Mouse (Mus musculus) intestine, embryonic 15.5 days (tissue): ENCODE measurements at regions not wholly inside any gene's neighbourhood (a gene's known extent, or its start where the extent isn't known, plus 50 kb on each side); places are given as distances from the start of the nearest gene placed in this dataset.

Source experiments
- ATAC-seq: fragments of 200-750 bp; cut with Nextera tagmentation; 2 replicates; pipeline ENCODE4 v1.8.0; 2017; ENCODE audit warnings: moderate TSS enrichment, moderate library complexity
- H3K27ac ChIP-seq: fragments of 300-500 bp; sonication (generic); 2 replicates; pipeline ENCODE4 v1.5.1; 2015; ENCODE audit warnings: mild to moderate bottlenecking, inconsistent platforms
- H3K27me3 ChIP-seq: fragments of 300-500 bp; sonication (generic); replicated peaks from 2 replicates; pipeline ENCODE4 v1.6.1; 2015; ENCODE audit warnings: inconsistent platforms
- H3K36me3 ChIP-seq: fragments of 300-500 bp; sonication (generic); 2 replicates; pipeline ENCODE4 v1.6.1; 2015; ENCODE audit warnings: inconsistent platforms
- H3K4me1 ChIP-seq: fragments of 300-500 bp; sonication (generic); replicated peaks from 2 replicates; pipeline ENCODE4 v1.6.1; 2015; ENCODE audit warnings: inconsistent platforms
- H3K4me2 ChIP-seq: fragments of 300-500 bp; sonication (generic); replicated peaks from 2 replicates; pipeline ENCODE4 v1.6.1; 2015; ENCODE audit warnings: mild to moderate bottlenecking, inconsistent platforms
- H3K4me3 ChIP-seq: fragments of 300-500 bp; sonication (generic); replicated peaks from 2 replicates; pipeline ENCODE4 v1.5.1; 2015; ENCODE audit warnings: inconsistent platforms
- H3K9ac ChIP-seq: fragments of 300-500 bp; sonication (generic); 2 replicates; pipeline ENCODE4 v1.6.1; 2015; ENCODE audit warnings: inconsistent platforms
- H3K9me3 ChIP-seq: fragments of 300-500 bp; sonication (generic); 2 replicates; pipeline ENCODE4 v1.6.1; 2016; ENCODE audit warnings: inconsistent platforms
- WGBS: fragments of 180-500 bp; shearing (Covaris S2); methylation state at CpG from one replicate; pipeline ENCODE4 v1.1.7; 2015; 5-methylcytosine and 5-hydroxymethylcytosine counted together

- no peak overlapping the region for H3K9ac ChIP-seq
- H3K4me2 ChIP-seq, result no peak overlapping the region
- H3K4me1 ChIP-seq, result no peaks in the 10 kb centered on the region
- no peaks in the 10 kb centered on the region for H3K27me3 ChIP-seq
- H3K36me3 ChIP-seq, result no peaks in the 10 kb centered on the region
- H3K4me3 ChIP-seq, result no peak overlapping the region
- ATAC-seq, result no peak
- H3K27ac ChIP-seq, result no peak overlapping the region
- 57% methylated on average over 3 of the region's 3 CpGs for WGBS
- H3K9me3 ChIP-seq, result no peaks in the 10 kb centered on the region
Measured at GRCm38 (mm10) chr12:99067962-99068361, 147.6 kb downstream of the Ttc8 start.

DNA sequence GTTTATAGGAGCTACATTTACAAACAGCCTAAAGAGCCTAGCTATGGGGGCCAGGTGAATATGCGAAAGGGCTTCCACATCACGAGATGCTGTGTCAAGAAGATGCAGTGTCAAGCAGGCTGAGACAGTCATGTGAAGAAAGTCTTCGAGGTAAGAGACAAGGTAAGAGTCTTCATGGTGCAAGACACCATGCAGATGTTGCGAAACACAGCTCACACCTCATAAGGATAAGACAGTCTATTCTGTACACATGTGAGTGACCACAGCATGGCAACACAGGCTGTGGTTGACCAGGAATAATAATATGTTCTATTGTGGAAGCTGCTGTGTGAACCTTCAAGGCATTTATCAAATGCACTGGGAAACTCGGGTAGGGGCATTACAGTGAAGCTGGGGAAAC, 153.4 kb downstream of the Ttc8 start:
- WGBS, result 82% methylated on average over 5 of the region's 5 CpGs
- H3K36me3 ChIP-seq, result no peaks in the 10 kb centered on the region

GRCm38 (mm10) chr12:99077366-99077765, 157.0 kb downstream of the Ttc8 start:
- H3K4me1 ChIP-seq, result no peaks in the 10 kb centered on the region
- H3K9ac ChIP-seq, result no peak overlapping the region
- no peak overlapping the region for H3K4me2 ChIP-seq
- H3K9me3 ChIP-seq, result no peaks in the 10 kb centered on the region
- ATAC-seq, result no peak
- H3K27me3 ChIP-seq, result no peaks in the 10 kb centered on the region
- H3K27ac ChIP-seq, result no peak overlapping the region
- 58% methylated on average over 3 of the region's 3 CpGs for WGBS
- H3K4me3 ChIP-seq, result no peak overlapping the region
- H3K36me3 ChIP-seq, result no peaks in the 10 kb centered on the region

More for the DNA sequence above, 153.4 kb downstream of the Ttc8 start:
- Histone ChIP-seq H3K27me3 (no peaks in the 10 kb centered on the region), H3K4me2 (no peak overlapping the region), H3K9ac (no peak overlapping the region), H3K9me3 (no peaks in the 10 kb centered on the region), H3K4me1 (no peaks in the 10 kb centered on the region), H3K4me3 (no peak overlapping the region), H3K27ac (no peak overlapping the region)
- no peak for ATAC-seq

DNA sequence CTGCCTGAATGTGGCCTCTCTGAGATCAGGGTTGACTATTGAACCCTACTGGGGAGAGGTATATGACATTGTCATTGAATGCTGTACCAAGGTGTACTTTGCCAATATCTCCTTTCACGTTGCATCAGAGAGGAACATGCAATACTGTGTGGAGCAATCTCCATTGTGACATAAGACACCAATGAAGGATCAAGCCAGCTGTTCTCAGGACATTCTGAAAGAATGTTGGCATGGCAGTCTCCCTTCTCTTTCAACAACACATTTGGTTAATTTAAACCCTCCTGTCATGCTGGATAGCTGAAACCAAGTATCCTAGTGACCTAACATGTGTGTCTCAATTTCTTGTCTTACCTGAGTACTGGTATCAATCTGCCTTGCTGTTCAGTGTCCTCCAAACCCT, 159.5 kb downstream of the Ttc8 start:
- Histone ChIP-seq H3K4me3 (no peak overlapping the region), H3K9ac (no peak overlapping the region), H3K27ac (no peak overlapping the region), H3K27me3 (0 out of 2 replicates have a peak, but pooled peaks cover 5% of the 10 kb centered on the region), H3K36me3 (no peaks in the 10 kb centered on the region), H3K9me3 (no peaks in the 10 kb centered on the region), H3K4me1 (no peaks in the 10 kb centered on the region), H3K4me2 (no peak overlapping the region)
- no peak for ATAC-seq
- 83% methylated on average over 1 of the region's 1 CpGs for WGBS

GRCm38 (mm10) chr12:99083616-99084015, 163.2 kb downstream of the Ttc8 start:
- Histone ChIP-seq H3K36me3 (no peaks in the 10 kb centered on the region), H3K4me1 (no peaks in the 10 kb centered on the region), H3K9ac (no peak overlapping the region), H3K27ac (no peak overlapping the region), H3K4me2 (no peak overlapping the region), H3K4me3 (no peak overlapping the region), H3K9me3 (no peaks in the 10 kb centered on the region), H3K27me3 (0 out of 2 replicates have a peak, but pooled peaks cover 5% of the 10 kb centered on the region)
- 41% methylated on average over 11 of the region's 11 CpGs for WGBS
- no peak for ATAC-seq

DNA sequence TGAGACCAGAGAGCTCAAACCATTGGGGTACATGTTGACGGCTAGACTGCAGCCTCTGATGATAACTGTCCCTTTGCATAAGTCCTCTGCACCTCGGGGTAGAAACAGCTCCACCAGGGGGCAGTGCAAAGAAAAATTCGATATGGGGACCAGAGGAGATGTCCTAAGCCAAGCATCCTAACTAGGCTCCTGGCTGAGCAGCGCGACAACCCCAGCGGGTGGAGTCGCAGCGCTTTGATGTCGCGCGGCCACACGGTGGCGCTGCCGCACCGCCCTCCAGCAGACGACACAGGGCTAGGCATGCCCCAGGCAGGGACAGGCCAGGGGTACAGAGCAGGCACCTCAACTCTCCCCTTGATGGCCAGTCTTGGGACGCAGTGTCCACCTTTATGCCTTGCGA, 163.8 kb downstream of the Ttc8 start:
- Histone ChIP-seq H3K9ac (no peak overlapping the region), H3K4me2 (no peak overlapping the region), H3K4me1 (no peaks in the 10 kb centered on the region), H3K4me3 (no peak overlapping the region), H3K27ac (no peak overlapping the region), H3K27me3 (0 out of 2 replicates have a peak, but pooled peaks cover 5% of the 10 kb centered on the region), H3K36me3 (no peaks in the 10 kb centered on the region), H3K9me3 (no peaks in the 10 kb centered on the region)
- ATAC-seq, result peak; percentile 93
- whole genome bisulfite sequencing, result 3% methylated on average over 18 of the region's 18 CpGs

- no peak overlapping the region for H3K4me2 ChIP-seq
- no peak overlapping the region for H3K27ac ChIP-seq
- no peak overlapping the region for H3K4me3 ChIP-seq
- no peaks in the 10 kb centered on the region for H3K9me3 ChIP-seq
- H3K4me1 ChIP-seq, result no peaks in the 10 kb centered on the region
- H3K27me3 ChIP-seq, result peaks cover 9% of the 10 kb centered on the region; the same call in 1 of the 2 replicates
- H3K9ac ChIP-seq, result no peak overlapping the region
- 52% methylated on average over 8 of the region's 8 CpGs for WGBS
- ATAC-seq, result no peak
- H3K36me3 ChIP-seq, result no peaks in the 10 kb centered on the region
Measured at GRCm38 (mm10) chr12:99087286-99087685, 166.9 kb downstream of the Ttc8 start.

DNA sequence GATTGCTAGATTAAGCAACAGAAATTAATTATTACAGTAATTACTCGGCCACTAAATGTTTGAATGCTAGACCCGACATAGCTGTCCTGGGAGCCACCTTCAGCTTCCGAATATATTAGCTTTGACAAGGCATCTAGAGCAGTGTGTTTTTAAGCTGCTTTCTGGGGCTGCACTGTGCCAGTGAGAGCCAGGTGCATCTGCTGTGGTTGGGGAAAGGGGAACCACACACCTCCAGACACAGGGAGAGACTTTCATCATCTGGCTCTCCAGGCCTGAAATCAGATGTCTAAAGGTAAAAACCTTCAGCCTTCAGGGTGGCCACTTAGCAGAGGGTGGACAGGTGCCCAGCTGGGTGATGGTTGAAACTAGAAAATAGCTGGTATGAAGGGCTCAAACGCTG, 171.4 kb downstream of the Ttc8 start:
- Histone ChIP-seq H3K36me3 (no peaks in the 10 kb centered on the region), H3K4me1 (no peaks in the 10 kb centered on the region), H3K9ac (no peak overlapping the region), H3K27ac (no peak overlapping the region), H3K4me3 (no peak overlapping the region), H3K4me2 (no peak overlapping the region), H3K27me3 (peaks cover 4% of the 10 kb centered on the region; the same call in 1 of the 2 replicates), H3K9me3 (no peaks in the 10 kb centered on the region)
- ATAC-seq, result no peak
- WGBS, result 74% methylated on average over 4 of the region's 4 CpGs

DNA sequence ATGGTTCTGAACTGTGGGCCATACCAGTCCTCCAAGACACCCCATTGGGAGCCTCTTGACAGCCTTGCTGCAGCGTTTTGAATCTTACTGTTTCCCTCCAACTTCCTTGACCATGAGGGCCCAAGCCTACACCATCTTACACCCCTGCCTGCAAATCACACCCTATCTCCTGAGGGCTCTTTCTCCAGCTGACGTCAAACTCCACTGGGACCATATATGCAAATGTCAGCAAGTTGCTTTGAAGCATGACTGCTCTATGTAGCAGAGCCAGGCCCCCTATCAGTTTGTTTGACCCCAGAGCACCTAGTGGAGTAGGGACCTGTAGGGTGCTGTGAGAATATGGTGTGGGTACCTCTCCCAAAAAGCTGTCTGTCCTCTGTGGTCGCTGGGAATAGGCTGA, 172.8 kb downstream of the Ttc8 start:
- Histone ChIP-seq H3K4me1 (peaks cover 7% of the 10 kb centered on the region), H3K27ac (no peak overlapping the region), H3K9ac (no peak overlapping the region), H3K4me3 (no peak overlapping the region), H3K4me2 (no peak overlapping the region), H3K9me3 (no peaks in the 10 kb centered on the region), H3K36me3 (no peaks in the 10 kb centered on the region), H3K27me3 (peaks cover 4% of the 10 kb centered on the region; the same call in 1 of the 2 replicates)
- no peak for ATAC-seq
- 68% methylated on average over 3 of the region's 3 CpGs for WGBS

- peaks cover 4% of the 10 kb centered on the region; the same call in 1 of the 2 replicates for H3K27me3 ChIP-seq
Measured at GRCm38 (mm10) chr12:99093989-99094388, 173.6 kb downstream of the Ttc8 start.

DNA sequence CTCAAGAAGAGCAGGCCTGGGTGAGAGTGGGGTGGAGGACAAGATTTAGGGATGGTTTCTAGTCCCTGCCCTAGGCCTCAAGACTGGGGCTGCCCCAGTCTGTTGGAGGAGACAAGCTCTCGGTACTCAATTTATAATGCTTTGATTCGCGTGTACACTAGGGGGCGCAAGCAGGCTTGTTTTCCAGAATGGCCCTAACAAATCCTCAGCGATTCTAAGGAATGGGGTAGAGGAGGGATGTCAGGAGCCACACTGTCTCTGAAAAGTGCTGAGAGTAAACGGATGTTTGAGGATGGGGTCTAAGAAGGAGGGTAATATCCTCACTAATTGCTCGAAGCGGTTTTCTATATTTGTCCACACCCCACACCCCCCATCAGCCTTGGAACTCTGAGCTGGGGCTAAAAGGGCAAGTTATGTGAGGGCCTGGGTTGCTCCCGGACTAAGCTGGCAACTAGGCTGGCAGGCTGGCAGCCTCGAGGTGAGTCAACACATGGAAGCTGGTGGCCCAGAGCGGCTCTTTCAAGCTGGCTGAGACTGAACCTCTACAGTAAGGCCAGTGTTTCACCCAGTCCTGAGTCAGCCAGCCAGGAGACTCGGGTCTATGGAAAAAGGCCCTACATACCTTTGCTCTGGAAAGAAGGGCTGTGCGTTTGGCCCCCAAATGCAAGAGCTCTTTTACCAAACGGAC, 176.7 kb downstream of the Ttc8 start:
- 31% methylated on average over 14 of the region's 14 CpGs for WGBS
- Histone ChIP-seq H3K27me3 (peaks cover under 1% of the 10 kb centered on the region; the same call in 1 of the 2 replicates), H3K9ac (no peak overlapping the region), H3K4me2 (peak overlapping the region; percentile 41), H3K4me1 (peaks cover 7% of the 10 kb centered on the region), H3K4me3 (no peak overlapping the region), H3K9me3 (no peaks in the 10 kb centered on the region), H3K27ac (peak overlapping the region; percentile 66), H3K36me3 (no peaks in the 10 kb centered on the region)
- ATAC-seq, result peak; percentile 77

More at GRCm38 (mm10) chr12:99093989-99094388, 173.6 kb downstream of the Ttc8 start:
- no peak overlapping the region for H3K4me2 ChIP-seq
- WGBS, result 80% methylated on average over 6 of the region's 6 CpGs
- H3K27ac ChIP-seq, result no peak overlapping the region
- H3K9me3 ChIP-seq, result no peaks in the 10 kb centered on the region
- no peak for ATAC-seq
- no peak overlapping the region for H3K9ac ChIP-seq
- peaks cover 7% of the 10 kb centered on the region for H3K4me1 ChIP-seq
- H3K4me3 ChIP-seq, result no peak overlapping the region
- no peaks in the 10 kb centered on the region for H3K36me3 ChIP-seq

DNA sequence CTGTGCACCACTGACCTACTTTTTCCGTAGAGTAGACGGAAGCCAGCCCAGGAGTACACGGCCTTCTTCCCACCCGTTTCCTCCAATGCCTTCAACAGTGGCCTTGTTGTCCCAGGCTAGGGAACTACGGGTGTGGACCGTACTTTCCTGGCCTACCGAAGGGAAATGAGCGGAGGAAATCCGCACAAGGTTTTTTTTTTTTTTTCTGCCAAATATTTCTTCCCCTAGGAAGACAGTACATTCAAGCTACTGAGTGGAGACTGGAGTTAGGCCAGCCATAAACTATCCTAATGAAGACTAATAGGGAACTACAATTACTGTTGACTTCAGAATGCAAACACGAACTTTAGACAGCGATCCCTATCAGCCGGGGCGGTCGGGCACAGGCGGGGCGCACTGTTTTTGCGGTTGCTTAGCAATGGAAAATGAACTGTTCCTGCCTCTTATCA, 177.3 kb downstream of the Ttc8 start:
- H3K4me1 ChIP-seq, result peaks cover 7% of the 10 kb centered on the region
- WGBS, result 50% methylated on average over 17 of the region's 17 CpGs
- no peak overlapping the region for H3K4me3 ChIP-seq
- no peak overlapping the region for H3K9ac ChIP-seq
- peak overlapping the region; percentile 41 for H3K4me2 ChIP-seq
- no peaks in the 10 kb centered on the region for H3K9me3 ChIP-seq
- no peaks in the 10 kb centered on the region for H3K27me3 ChIP-seq
- H3K36me3 ChIP-seq, result no peaks in the 10 kb centered on the region
- ATAC-seq, result peak; percentile 94
- H3K27ac ChIP-seq, result peak overlapping the region; percentile 66

DNA sequence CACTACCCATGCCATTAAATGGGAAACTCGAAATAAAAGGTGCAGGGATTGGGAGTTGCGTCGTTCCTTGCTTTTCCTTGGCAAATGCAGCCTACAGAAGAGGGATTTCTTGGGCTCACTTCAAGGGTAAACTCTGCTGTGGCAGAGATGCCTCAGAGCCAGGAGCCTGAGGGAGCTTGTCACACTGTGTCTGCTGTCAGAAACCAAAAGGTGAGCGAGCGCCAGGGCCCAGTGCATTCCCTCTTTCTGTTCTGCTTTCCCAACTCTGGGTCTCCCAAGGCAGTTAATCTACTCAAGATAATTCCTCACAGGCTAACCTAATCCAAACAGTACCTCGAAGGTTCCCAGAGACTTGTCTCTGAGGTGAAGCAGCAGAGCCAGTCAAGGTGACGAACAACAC, 179.5 kb downstream of the Ttc8 start:
- H3K9ac ChIP-seq, result no peak overlapping the region
- no peaks in the 10 kb centered on the region for H3K27me3 ChIP-seq
- ATAC-seq, result no peak
- H3K27ac ChIP-seq, result no peak overlapping the region
- WGBS, result 64% methylated on average over 7 of the region's 7 CpGs
- no peak overlapping the region for H3K4me2 ChIP-seq
- no peaks in the 10 kb centered on the region for H3K36me3 ChIP-seq
- no peak overlapping the region for H3K4me3 ChIP-seq
- H3K9me3 ChIP-seq, result no peaks in the 10 kb centered on the region
- H3K4me1 ChIP-seq, result peaks cover 7% of the 10 kb centered on the region
